Mouse (Mus musculus): ENCODE measurements around the gene Hist1h4d.
"Not testable (repeated sequence)": the region's sequence is repeated elsewhere in the genome, so short reads cannot be mapped to it uniquely, and the experiment has no call there.

Gene Hist1h4d

GRCm38 (mm10) chr13:23573034-23573897 lies 8.1 kb upstream of the Hist1h4d start:
- not testable (repeated sequence) for DNase-seq (ENCODE audit: low read depth, low spot score)

DNA sequence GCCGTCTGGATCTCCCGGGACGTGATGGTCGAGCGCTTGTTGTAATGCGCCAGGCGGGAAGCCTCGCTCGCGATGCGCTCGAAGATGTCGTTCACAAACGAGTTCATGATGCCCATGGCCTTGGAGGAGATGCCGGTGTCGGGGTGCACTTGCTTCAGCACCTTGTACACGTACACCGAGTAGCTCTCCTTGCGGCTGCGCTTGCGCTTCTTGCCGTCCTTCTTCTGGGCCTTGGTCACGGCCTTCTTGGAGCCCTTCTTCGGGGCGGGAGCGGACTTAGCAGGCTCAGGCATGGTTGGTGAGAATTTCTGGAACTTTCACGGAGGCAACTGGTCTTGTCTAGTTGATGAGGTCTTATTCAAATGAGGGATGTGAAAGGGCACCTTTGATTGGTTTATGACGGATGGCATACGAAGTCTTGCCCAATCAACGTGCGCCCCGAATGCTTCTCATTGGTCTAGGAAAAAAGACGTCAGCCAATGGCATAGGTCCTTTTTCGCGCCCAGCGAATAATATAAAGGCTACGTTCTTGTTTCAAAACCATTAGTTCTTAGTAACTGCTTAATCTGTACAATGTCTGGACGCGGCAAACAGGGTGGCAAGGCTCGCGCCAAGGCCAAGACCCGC lies 7.4 kb upstream of the Hist1h4d start, which contains the start of the genes Hist1h2bf and Hist1h2ad:
Hist1h2bf (minus strand) TSS at position 299 of the 627 bp plus-strand sequence.
Hist1h2ad (plus strand) TSS at position 484 of the 627 bp plus-strand sequence.
- peak; percentile 99 for DNase-seq (ENCODE audit: low read depth, low spot score)

DNA sequence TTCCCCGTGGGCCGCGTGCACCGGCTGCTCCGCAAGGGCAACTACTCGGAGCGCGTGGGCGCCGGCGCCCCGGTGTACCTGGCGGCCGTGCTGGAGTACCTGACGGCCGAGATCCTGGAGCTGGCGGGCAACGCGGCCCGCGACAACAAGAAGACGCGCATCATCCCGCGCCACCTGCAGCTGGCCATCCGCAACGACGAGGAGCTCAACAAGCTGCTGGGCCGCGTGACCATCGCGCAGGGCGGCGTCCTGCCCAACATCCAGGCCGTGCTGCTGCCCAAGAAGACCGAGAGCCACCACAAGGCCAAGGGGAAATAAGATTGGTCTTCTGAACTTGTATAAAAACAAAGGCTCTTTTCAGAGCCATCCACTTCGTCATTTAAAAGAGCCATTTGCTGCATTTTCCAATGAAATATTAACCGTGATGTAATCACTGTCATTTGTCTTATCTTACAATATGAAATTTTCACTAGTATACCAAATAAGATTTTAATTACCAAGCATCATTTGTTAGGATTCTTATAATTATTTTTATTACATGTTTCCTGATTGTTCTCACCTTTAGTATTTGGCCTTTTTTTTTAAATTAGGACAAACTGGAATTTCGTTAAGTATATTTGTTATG lies 6.7 kb upstream of the Hist1h4d start:
- not testable (repeated sequence) for DNase-seq (ENCODE audit: low read depth, low spot score)

DNA sequence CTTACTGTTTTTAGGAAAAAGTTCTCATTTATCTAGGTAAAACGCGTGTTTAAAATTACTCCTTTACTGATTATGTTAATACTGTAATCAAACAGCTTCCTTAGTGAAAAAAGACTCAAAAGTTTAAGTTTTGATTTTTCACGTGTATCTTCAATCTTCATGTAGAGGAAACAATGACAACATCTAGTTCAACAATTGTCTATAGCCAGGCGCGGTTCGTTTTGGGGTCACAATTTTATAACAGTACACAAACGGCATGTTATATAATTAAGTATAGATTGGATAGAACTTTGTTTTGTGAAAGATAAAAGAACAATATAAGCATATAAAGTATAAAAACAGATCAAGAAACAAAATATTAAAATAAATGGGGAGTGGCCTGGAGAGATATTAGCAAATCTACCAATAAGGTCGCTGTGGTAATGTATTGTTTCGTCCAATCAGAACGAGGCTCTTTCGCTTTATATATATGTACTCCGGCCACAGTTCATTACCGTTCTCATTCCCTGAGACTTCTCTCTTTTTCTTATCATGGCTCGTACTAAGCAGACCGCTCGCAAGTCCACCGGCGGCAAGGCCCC lies 6.0 kb upstream of the Hist1h4d start, which contains the start of gene Hist1h3d:
Hist1h3d (plus strand) TSS at position 493 of the 581 bp plus-strand sequence.
- DNase-seq (ENCODE audit: low read depth, low spot score) = peak; percentile 87

DNA sequence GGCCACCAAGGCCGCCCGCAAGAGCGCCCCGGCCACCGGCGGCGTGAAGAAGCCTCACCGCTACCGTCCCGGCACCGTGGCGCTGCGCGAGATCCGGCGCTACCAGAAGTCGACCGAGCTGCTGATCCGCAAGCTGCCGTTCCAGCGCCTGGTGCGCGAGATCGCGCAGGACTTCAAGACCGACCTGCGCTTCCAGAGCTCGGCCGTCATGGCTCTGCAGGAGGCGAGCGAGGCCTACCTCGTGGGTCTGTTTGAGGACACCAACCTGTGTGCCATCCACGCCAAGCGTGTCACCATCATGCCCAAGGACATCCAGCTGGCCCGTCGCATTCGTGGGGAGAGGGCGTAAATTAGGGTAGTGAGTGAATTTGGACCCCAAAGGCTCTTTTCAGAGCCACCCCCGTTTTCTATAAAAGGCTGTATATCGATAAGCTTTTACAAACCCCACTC lies 5.5 kb upstream of the Hist1h4d start:
- DNase-seq (ENCODE audit: low read depth, low spot score) = not testable (repeated sequence)

DNA sequence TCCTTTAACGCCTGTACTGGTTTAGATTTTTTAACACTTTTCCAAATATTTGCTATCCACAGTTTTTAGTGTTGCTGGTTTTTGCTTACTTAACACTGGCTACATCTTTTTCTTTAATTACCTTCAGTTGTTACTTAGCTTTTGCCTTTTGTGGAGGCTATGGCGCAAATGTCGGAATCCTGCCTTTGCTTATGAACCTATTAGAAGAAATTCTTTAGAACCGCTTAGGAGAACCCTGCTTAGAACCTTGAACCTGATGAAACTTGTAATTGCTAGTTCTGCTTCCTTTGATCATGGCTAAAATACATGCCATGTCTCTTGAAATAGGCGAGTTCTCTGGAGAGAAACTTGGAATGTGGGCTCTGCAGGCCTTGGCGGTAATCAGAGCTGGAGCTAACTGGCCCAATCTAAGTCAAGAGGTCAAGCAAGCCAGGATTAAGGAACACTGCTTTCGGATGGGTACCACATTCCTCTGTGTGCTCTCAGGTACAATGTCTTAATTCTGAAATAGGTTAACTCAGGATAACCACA lies 5.0 kb upstream of the Hist1h4d start:
- no peak for DNase-seq (ENCODE audit: low read depth, low spot score)

DNA sequence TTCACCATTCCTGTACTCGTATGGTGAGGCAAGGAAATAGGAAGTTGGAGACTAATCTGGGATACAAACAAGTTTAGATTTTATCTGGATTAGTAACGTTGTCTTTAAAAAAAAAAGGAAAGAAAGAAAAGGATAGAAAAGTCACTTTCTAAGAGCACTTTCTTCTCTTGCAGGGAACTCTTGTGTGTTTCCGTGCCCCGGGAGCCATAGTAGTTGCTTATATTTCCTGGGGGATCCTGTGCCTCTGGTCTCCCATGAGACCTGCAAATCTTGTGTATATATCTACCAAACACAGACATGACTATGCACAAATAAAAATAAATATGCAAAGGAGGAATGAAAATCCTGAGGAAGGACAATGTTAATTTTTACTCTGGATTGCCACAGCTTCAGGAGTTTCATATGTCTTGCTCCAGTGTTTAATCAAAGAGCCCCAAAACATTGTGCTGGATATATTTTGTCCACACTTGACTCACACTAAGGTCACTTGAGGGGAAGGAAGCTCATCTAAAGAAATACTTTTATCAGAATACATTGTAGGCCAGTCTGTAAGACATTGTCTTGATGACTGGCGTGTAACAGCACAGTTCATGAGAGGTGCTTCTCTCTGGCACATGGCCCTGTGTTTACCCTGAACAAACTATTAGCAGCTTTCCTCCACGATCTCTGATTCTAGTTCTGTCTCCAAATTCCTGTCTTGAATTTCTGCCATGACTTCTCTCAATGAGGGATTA lies 4.3 kb upstream of the Hist1h4d start:
- no peak for DNase-seq (ENCODE audit: low read depth, low spot score)

- DNase-seq (ENCODE audit: low read depth, low spot score) = no peak
These were observed 3.6 kb upstream of the Hist1h4d start for GRCm38 (mm10) chr13:23577835-23578234.

DNA sequence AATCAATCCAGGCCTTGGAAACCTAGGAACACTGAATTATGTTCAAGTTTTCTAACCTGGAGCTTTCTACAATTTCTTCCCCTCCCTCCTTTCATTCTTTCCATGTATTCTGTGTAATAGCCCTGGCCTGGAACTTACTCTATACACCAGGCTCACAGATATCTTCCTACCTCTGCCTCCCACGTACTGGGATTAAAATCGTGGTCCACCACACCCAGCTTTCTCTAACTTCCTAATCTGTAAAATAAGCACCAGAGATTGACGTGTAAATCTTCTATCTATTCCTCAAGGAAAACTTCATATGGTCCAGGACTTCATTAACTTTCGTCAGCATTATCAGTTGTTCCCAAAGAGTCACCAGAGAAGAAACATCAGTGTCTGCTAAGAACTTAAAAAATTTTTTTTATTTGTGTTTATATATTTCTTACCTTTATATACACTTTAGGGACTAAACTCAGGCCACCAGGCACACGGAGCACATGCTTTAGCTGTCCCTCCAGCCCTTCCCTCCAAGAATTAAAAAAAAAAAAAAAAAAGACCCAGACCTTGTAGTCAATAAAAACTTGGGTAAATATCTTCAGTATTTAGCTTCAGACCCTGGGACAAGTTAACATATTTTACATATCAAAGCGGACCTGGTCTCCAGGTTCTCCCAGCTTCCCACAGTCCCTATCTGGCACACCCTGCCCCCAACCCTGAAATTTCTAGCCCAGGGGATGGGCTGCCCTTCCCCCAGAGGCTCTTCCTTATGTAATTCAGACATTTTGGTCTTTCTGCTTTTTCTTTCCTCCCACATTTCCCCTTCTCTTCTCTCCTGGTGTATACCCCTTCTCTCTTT lies 1.0 kb downstream of the Hist1h4d start:
- no peak for DNase-seq (ENCODE audit: low read depth, low spot score)

GRCm38 (mm10) chr13:23583387-23584068 lies 2.1 kb downstream of the Hist1h4d start:
- no peak for DNase-seq (ENCODE audit: low read depth, low spot score)

- no peak for DNase-seq (ENCODE audit: low read depth, low spot score)
These were observed 2.9 kb downstream of the Hist1h4d start for GRCm38 (mm10) chr13:23584331-23584730.

GRCm38 (mm10) chr13:23585029-23585441 lies 3.6 kb downstream of the Hist1h4d start:
- DNase-seq (ENCODE audit: low read depth, low spot score) = peak; percentile 64

GRCm38 (mm10) chr13:23585442-23586098 lies 4.2 kb downstream of the Hist1h4d start:
- peak; percentile 97 for DNase-seq (ENCODE audit: low read depth, low spot score)

DNA sequence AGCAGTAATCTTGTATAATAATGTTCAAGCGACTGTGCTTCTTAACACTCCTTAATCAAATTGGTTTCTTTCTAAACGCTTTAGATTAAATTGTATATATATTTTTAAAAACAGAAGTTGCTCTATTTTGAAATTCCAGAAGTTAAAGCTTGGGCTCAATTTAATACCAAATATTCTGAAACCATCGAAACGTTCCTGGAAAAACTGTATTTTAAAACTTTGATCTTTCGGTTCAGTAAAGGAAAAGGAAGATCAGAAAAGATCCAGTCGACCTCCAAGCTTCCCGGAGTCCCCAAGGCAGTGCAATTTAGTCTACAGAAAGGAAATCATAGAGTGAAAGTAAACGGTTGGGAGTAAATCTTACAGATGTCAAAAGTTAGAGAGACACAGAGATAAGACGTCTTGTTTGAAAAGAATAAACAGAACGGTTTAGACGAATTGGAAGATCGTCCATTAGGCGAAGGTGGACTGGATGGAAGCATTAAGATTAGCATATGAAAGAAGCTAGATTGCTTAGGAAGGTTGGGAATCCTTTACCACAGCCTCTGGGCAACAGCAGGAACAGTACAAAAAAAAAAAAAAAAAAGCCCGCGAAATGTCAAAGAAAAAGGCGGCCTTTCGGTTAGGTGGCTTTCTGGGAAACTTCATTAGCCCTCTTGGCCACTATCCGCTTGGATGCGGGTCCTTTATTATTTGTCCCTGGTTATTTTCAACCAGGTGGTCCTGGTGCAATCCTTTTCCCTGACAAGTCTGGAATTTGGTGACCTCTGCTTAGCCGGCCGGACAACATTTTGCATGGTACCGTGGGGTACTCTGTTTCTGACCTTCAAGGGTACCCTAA lies 4.9 kb downstream of the Hist1h4d start:
- no peak for DNase-seq (ENCODE audit: low read depth, low spot score)

DNA sequence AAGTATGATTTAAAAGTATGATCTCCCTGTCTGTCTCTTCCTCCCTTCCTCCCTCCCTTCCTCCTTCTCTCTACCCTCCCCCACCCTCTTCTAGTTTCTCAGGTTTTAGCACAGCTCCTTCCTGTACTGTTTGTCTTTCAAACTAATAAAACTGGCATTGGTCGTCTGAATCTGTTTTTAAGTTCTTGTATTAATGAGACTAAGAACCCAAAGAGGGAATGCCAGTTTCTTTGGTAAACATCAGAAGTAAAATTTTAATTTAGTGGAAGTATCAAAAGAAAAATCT lies 5.5 kb downstream of the Hist1h4d start:
- DNase-seq (ENCODE audit: low read depth, low spot score) = no peak

DNA sequence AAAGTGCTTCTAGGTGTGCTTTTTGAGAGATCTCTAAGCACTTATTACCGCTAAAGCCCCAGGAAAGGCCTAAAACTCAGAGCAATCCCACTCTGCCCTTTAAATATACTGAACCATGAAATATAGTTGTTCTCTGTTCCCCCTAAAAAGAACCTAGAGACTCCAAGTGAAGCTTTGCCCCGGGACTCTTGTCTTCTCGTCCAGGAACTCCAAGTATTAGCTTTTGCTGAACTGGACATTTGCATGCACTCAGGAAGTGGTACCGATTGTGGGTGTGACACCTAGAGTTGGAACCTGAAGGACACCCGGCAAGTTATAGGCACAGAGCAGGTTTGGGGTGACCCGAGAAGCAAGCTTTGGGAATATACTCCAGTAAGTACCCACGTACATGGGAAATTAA lies 9.8 kb downstream of the Hist1h4d start:
- DNase-seq (ENCODE audit: low read depth, low spot score) = no peak

- DNase-seq (ENCODE audit: low read depth, low spot score) = not testable (repeated sequence)
These were observed 10.5 kb downstream of the Hist1h4d start for GRCm38 (mm10) chr13:23591886-23592285.

DNA sequence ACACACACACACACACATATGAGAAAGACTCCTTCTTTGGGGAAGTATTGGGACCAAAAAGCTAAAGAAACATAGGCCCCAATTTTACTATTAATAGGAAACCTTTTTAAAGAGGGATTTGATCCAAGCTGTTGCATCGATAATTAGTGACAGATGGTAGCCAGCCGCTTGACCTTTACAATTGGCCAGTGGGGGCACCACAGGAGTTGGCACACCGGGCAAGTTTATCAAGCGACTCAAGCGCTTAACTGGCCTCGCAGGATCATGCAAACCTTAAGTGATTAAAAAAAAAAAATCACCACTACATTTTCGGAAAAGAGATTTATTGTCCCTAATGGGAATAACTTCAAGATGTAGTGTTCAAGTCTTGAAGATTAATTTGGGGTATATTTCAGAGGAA lies 11.2 kb downstream of the Hist1h4d start:
- DNase-seq (ENCODE audit: low read depth, low spot score) = no peak

All from telencephalon, adult 2 months (tissue).